Mouse (Mus musculus): ENCODE data around the gene Serpina1f. TPM values are rescaled to one million over a fixed set of nuclear protein-coding genes. Genes with fewer than 3 reads are reported as not detected.
"Not testable (repeated sequence)": the region's sequence is repeated elsewhere in the genome, so short reads cannot be mapped to it uniquely, and the experiment has no call there.

Gene Serpina1f
- polyA plus RNA-seq, 1 experiment, result not detected

DNA sequence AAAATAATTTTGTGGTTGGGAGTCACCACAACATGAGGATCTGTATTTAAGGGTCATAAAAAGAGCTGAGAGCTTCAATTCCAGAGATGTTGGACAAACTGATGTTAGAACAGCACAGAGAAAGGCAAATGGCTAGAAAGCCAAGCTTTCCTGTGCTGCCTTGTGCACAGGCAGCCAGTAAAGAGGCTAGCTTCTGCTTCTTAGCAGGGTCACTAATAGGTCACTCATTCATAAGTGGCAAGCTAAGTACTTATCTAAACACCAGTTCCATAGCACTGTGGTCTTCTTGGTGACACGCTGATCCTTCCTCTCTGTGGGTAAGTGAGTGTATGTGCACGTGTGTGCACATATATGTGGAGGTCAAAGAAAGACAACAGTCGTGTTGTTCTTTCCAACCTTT lies 23.8 kb downstream of the Serpina1f start:
- no peak for TF ChIP-seq CTCF (IDR thresholded peaks at IDR 0.05; ENCODE audit: insufficient read depth, low read depth, low read length)
- TF ChIP-seq POLR2A (IDR thresholded peaks at IDR 0.05; ENCODE audit: insufficient read depth, low read depth, low read length), result no peak
- Histone ChIP-seq H3K27ac (ENCODE audit: insufficient read depth, low read depth, low read length) (no peak overlapping the region), H3K4me1 (ENCODE audit: control insufficient read depth, insufficient read depth, low read length) (0 out of 2 replicates have a peak, but pooled peaks cover 2% of the 10 kb centered on the region), H3K4me3 (ENCODE audit: insufficient read depth, low read depth, low read length) (no peak overlapping the region)
- 77% methylated on average over 3 of the region's 3 CpGs for WGBS

- TF ChIP-seq POLR2A (IDR thresholded peaks at IDR 0.05; ENCODE audit: insufficient read depth, low read depth, low read length), result no peak
- Histone ChIP-seq H3K4me1 (ENCODE audit: control insufficient read depth, insufficient read depth, low read length) (0 out of 2 replicates have a peak, but pooled peaks cover 2% of the 10 kb centered on the region), H3K27ac (ENCODE audit: insufficient read depth, low read depth, low read length) (no peak overlapping the region), H3K4me3 (ENCODE audit: insufficient read depth, low read depth, low read length) (no peak overlapping the region)
- WGBS, result 70% methylated on average over 2 of the region's 2 CpGs
Measured at GRCm38 (mm10) chr12:103670964-103671363, 24.4 kb downstream of the Serpina1f start.

DNA sequence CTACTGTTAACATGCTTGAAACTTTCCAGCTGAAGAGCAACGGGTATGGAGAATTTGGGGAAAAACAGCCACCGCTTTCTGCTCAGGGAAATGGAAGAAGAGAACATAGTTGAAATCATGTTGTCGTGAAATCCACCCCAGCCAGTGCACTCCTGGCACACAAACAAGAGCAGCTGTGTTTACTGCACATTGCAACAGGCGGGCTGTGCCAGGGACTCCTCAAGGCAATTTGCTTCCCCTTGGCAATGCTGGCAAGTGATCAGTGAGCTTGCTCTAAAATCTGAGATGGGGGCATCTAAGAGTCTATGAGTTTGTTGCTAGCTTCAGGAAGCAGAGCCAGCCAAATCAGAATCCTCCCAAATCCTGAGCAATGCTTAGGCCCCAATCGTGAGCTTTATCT lies 25.0 kb downstream of the Serpina1f start:
- Histone ChIP-seq H3K4me1 (ENCODE audit: control insufficient read depth, insufficient read depth, low read length) (0 out of 2 replicates have a peak, but pooled peaks cover 2% of the 10 kb centered on the region), H3K4me3 (ENCODE audit: insufficient read depth, low read depth, low read length) (no peak overlapping the region), H3K27ac (ENCODE audit: insufficient read depth, low read depth, low read length) (no peak overlapping the region)
- TF ChIP-seq CTCF (IDR thresholded peaks at IDR 0.05; ENCODE audit: insufficient read depth, low read depth, low read length), result no peak
- TF ChIP-seq POLR2A (IDR thresholded peaks at IDR 0.05; ENCODE audit: insufficient read depth, low read depth, low read length), result no peak
- 32% methylated on average over 5 of the region's 5 CpGs for WGBS

DNA sequence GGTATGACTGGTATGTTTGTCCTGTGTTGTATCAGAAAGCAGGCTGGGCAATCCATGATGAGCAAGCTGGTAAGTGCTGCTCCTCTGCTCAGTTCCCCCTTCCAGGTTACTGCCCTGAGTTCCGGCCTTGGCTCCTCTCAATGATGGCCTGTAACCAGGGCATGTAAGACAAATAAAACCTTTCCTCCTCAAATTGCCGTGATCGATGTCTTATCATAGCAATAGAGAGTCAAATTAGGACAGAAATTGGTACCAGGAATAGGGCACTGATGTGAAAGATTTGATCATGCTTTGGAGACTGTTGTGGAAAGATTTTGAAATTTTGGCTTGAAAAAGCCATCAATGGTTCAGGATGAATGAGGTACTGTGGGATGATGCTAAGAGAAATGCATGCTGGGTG lies 30.0 kb downstream of the Serpina1f start:
- TF ChIP-seq CTCF (IDR thresholded peaks at IDR 0.05; ENCODE audit: insufficient read depth, low read depth, low read length) (no peak), POLR2A (IDR thresholded peaks at IDR 0.05; ENCODE audit: insufficient read depth, low read depth, low read length) (no peak)
- no peak overlapping the region for H3K27ac ChIP-seq (ENCODE audit: insufficient read depth, low read depth, low read length)
- 0 out of 2 replicates have a peak, but pooled peaks cover 2% of the 10 kb centered on the region for H3K4me1 ChIP-seq (ENCODE audit: control insufficient read depth, insufficient read depth, low read length)
- H3K4me3 ChIP-seq (ENCODE audit: insufficient read depth, low read depth, low read length), result no peak overlapping the region
- 89% methylated on average over 3 of the region's 3 CpGs for WGBS

DNA sequence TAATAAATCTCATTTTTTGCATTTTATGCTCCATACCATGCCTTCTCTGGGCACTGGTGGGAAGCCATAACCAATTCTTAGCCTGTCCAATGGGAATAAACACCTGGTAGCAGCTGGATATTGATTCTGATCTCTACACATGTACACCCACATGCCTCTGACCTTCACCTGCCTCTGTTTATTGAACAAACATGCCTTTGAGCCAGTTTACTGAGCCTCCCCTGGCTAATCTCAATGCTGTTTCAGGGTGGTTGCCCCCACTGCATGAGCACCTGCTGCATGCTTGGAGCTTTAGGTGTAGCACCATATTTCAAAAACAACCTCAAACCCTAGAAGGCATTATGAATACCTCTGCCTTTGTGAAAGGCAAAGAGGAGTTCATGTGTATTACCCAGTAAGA lies 33.3 kb downstream of the Serpina1f start:
- H3K4me3 ChIP-seq (ENCODE audit: insufficient read depth, low read depth, low read length); H3K4me1 ChIP-seq (ENCODE audit: control insufficient read depth, insufficient read depth, low read length); H3K27ac ChIP-seq (ENCODE audit: insufficient read depth, low read depth, low read length): not testable (repeated sequence)

GRCm38 (mm10) chr12:103660076-103660475 lies 35.3 kb downstream of the Serpina1f start:
- WGBS, result 90% methylated on average over 5 of the region's 5 CpGs
- TF ChIP-seq CTCF (IDR thresholded peaks at IDR 0.05; ENCODE audit: insufficient read depth, low read depth, low read length) (no peak), POLR2A (IDR thresholded peaks at IDR 0.05; ENCODE audit: insufficient read depth, low read depth, low read length) (no peak)

DNA sequence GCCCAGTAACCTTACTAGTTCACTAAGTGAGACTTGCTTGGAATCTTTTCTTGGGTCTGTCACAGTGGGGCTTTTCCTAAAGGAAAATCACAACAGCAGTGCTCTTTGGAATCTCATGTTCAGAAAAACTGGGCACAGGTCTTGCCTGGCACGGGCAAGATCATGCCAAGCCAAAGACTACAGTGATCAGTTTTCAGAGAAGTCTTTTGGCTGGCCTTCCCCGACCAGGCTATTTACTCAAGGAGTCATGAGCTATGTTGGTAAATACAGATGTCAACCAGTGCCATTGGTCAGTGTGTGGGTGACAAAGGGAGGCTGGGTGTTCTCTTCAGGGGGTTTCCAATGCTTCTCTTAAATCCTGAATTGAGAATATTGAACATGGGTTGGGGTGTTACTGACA lies 36.2 kb downstream of the Serpina1f start:
- TF ChIP-seq POLR2A (IDR thresholded peaks at IDR 0.05; ENCODE audit: insufficient read depth, low read depth, low read length) (no peak), CTCF (IDR thresholded peaks at IDR 0.05; ENCODE audit: insufficient read depth, low read depth, low read length) (no peak)
- WGBS, result 71% methylated on average over 2 of the region's 2 CpGs
- H3K4me1 ChIP-seq (ENCODE audit: control insufficient read depth, insufficient read depth, low read length), result no peaks in the 10 kb centered on the region
- H3K27ac ChIP-seq (ENCODE audit: insufficient read depth, low read depth, low read length), result no peak overlapping the region
- H3K4me3 ChIP-seq (ENCODE audit: insufficient read depth, low read depth, low read length), result no peak overlapping the region

More at GRCm38 (mm10) chr12:103660076-103660475, 35.3 kb downstream of the Serpina1f start:
- Histone ChIP-seq H3K4me3 (ENCODE audit: insufficient read depth, low read depth, low read length) (no peak overlapping the region), H3K27ac (ENCODE audit: insufficient read depth, low read depth, low read length) (no peak overlapping the region), H3K4me1 (ENCODE audit: control insufficient read depth, insufficient read depth, low read length) (no peaks in the 10 kb centered on the region)

DNA sequence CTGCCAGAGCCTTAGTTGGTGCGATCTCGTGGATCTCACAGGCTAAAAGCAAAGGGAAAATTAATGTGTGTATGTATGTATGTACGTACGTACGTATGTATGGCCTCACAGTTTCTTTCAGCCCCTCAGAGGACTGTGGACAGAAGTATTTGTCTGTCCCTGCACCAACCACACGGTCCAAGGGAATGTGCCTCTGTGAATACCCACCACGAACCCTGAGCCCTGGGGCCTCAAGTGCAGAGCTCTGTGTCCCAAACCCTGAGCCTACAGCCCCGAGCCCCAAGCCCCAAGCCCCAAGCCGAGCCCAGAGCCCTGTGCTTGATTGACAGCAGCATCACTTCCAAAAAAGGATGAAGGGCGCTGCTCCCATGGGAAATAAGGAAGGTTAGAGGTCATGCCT lies 37.3 kb downstream of the Serpina1f start:
- no peak overlapping the region for H3K27ac ChIP-seq (ENCODE audit: insufficient read depth, low read depth, low read length)
- no peak for TF ChIP-seq POLR2A (IDR thresholded peaks at IDR 0.05; ENCODE audit: insufficient read depth, low read depth, low read length)
- no peak for TF ChIP-seq CTCF (IDR thresholded peaks at IDR 0.05; ENCODE audit: insufficient read depth, low read depth, low read length)
- H3K4me3 ChIP-seq (ENCODE audit: insufficient read depth, low read depth, low read length), result no peak overlapping the region
- no peaks in the 10 kb centered on the region for H3K4me1 ChIP-seq (ENCODE audit: control insufficient read depth, insufficient read depth, low read length)
- 83% methylated on average over 10 of the region's 10 CpGs for WGBS

DNA sequence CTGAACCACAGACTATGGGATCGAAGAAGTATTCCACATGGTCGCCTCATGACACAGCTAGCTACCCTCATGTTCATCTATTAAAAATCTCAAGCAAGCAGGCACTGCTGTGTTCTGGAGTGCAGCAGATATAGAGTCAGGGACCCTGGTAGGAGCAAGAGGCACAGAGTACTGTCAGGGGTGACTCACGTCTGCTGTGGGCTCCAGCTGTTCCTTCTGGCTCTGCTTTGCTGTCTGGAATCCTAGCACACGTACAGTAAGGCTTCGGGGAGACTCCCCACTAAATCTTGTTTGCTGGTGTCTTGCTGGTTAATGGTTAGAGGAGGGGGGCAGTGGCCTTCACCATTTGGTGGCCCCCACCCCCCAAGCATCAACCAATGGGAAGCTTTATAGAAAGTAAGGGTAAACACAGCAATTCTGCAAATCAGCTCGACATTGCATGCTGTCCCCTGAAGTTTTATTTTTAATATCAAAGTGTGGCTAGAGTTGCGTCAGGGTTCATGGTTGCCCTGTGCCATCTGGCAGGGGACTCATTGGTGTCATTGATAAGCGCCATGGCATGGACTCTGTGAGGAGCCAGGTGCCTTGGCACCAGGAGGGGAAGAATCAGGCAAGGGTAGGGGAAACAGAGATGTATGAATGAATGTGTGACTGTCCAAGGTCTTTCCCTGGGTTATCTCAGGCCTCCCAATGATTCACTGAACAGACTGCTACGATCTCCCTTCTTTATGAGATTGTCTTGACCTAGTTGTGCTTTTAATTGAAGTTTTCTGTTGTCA lies 38.3 kb downstream of the Serpina1f start, which contains the start of gene Serpina6:
Serpina6 (minus strand) TSS at position 365 of the 779 bp plus-strand sequence.
- no peak within 1 kb of the TSS for H3K4me3 ChIP-seq (ENCODE audit: insufficient read depth, low read depth, low read length)
- no peak for TF ChIP-seq CTCF (IDR thresholded peaks at IDR 0.05; ENCODE audit: insufficient read depth, low read depth, low read length)
- TF ChIP-seq POLR2A (IDR thresholded peaks at IDR 0.05; ENCODE audit: insufficient read depth, low read depth, low read length), result no peak
- WGBS, result 76% methylated on average over 9 of the region's 9 CpGs
- no peaks in the 10 kb centered on the region for H3K4me1 ChIP-seq (ENCODE audit: control insufficient read depth, insufficient read depth, low read length)
- no peak within 1 kb of the TSS for H3K27ac ChIP-seq (ENCODE audit: insufficient read depth, low read depth, low read length)

All from olfactory bulb, adult 2 months (tissue).